Mouse (Mus musculus) cerebellum, adult 2 months (tissue): Measurements from ENCODE around the gene Mtg1.
"Not testable (repeated sequence)": the region's sequence is repeated elsewhere in the genome, so short reads cannot be mapped to it uniquely, and the experiment has no call there.

ENCODE experiments used
- CTCF ChIP-seq: fragments of 200-500 bp; IDR thresholded peaks from 2 replicates; pipeline ENCODE4 v1.5.1; 2011; ENCODE audit warnings: low read depth, mild to moderate bottlenecking, control low read depth, low read length, moderate library complexity, borderline replicate concordance; ENCODE audit not compliant: insufficient read depth
- POLR2A ChIP-seq: fragments of 200-500 bp; IDR thresholded peaks from 2 replicates; pipeline ENCODE4 v1.6.1; 2011; ENCODE audit warnings: low read length, control low read depth, borderline replicate concordance; ENCODE audit not compliant: insufficient read depth

GRCm38 (mm10) chr7:140134033-140134432 is 3.3 kb upstream of the Mtg1 start:
- TF ChIP-seq CTCF, POLR2A: not testable (repeated sequence)
